Mouse (Mus musculus): ENCODE data around the gene Mgat3. TPM values are rescaled to one million over a fixed set of nuclear protein-coding genes. Genes with fewer than 3 reads are reported as not detected.
A peak's percentile ranks its signal among the peaks of the same experiment; 100 is the strongest.

Mgat3 gene
- polyA plus RNA-seq, 1 experiment from 2014 or later = 12.1 TPM

- no peak within 1 kb of the TSS for H3K27ac ChIP-seq
These were observed 62.0 kb downstream of the Mgat3 start, which contains the start of gene AC140267.1 for GRCm38 (mm10) chr15:80235535-80235934. Gene AC140267.1 (plus strand): TSS chr15:80235835.

GRCm38 (mm10) chr15:80248135-80248534 is 74.6 kb downstream of the Mgat3 start:
- 94% methylated on average over 12 of the region's 12 CpGs for WGBS
- no peak for ATAC-seq
- H3K27ac ChIP-seq = no peak overlapping the region

More at GRCm38 (mm10) chr15:80235535-80235934, 62.0 kb downstream of the Mgat3 start, which contains the start of gene AC140267.1:
- Histone ChIP-seq H3K4me2 (replicated peaks) (peak within 1 kb of the TSS; percentile 69), H3K36me3 (peaks cover 28% of the 10 kb centered on the region), H3K4me3 (replicated peaks) (peak within 1 kb of the TSS; percentile 92), H3K9me3 (no peaks in the 10 kb centered on the region), H3K9ac (peak within 1 kb of the TSS; percentile 87), H3K27me3 (replicated peaks) (no peaks in the 10 kb centered on the region), H3K4me1 (replicated peaks) (0 out of 2 replicates have a peak, but pooled peaks cover 13% of the 10 kb centered on the region)
- ATAC-seq = no peak
- 94% methylated on average over 9 of the region's 9 CpGs for WGBS

GRCm38 (mm10) chr15:80248596-80248995 is 75.1 kb downstream of the Mgat3 start:
- H3K36me3 ChIP-seq = peaks cover 45% of the 10 kb centered on the region
- WGBS = 89% methylated on average over 1 of the region's 1 CpGs

More at GRCm38 (mm10) chr15:80248135-80248534, 74.6 kb downstream of the Mgat3 start:
- Histone ChIP-seq H3K9me3 (no peaks in the 10 kb centered on the region), H3K27me3 (replicated peaks) (no peaks in the 10 kb centered on the region), H3K4me3 (replicated peaks) (no peak overlapping the region), H3K4me2 (replicated peaks) (no peak overlapping the region), H3K4me1 (replicated peaks) (no peaks in the 10 kb centered on the region), H3K9ac (no peak overlapping the region), H3K36me3 (peaks cover 47% of the 10 kb centered on the region)

GRCm38 (mm10) chr15:80249672-80250071 is 76.2 kb downstream of the Mgat3 start:
- H3K4me2 ChIP-seq (replicated peaks) = no peak overlapping the region
- no peaks in the 10 kb centered on the region for H3K9me3 ChIP-seq
- 91% methylated on average over 10 of the region's 10 CpGs for WGBS
- H3K9ac ChIP-seq = no peak overlapping the region
- H3K4me1 ChIP-seq (replicated peaks) = peaks cover 10% of the 10 kb centered on the region; the same call in 1 of the 2 replicates
- peaks cover 45% of the 10 kb centered on the region for H3K36me3 ChIP-seq
- H3K27ac ChIP-seq = no peak overlapping the region
- no peak overlapping the region for H3K4me3 ChIP-seq (replicated peaks)
- H3K27me3 ChIP-seq (replicated peaks) = no peaks in the 10 kb centered on the region
- no peak for ATAC-seq

More at GRCm38 (mm10) chr15:80248596-80248995, 75.1 kb downstream of the Mgat3 start:
- H3K4me3 ChIP-seq (replicated peaks) = no peak overlapping the region
- no peak for ATAC-seq
- H3K27me3 ChIP-seq (replicated peaks) = no peaks in the 10 kb centered on the region
- no peaks in the 10 kb centered on the region for H3K9me3 ChIP-seq
- peaks cover 3% of the 10 kb centered on the region; the same call in 1 of the 2 replicates for H3K4me1 ChIP-seq (replicated peaks)
- no peak overlapping the region for H3K27ac ChIP-seq
- no peak overlapping the region for H3K9ac ChIP-seq
- H3K4me2 ChIP-seq (replicated peaks) = no peak overlapping the region

GRCm38 (mm10) chr15:80250586-80250985 is 77.1 kb downstream of the Mgat3 start:
- no peaks in the 10 kb centered on the region for H3K27me3 ChIP-seq (replicated peaks)
- no peak overlapping the region for H3K4me2 ChIP-seq (replicated peaks)
- no peak overlapping the region for H3K9ac ChIP-seq
- peak overlapping the region; percentile 52; the same call in 1 of the 2 replicates for H3K27ac ChIP-seq
- WGBS = 77% methylated on average over 6 of the region's 6 CpGs
- no peaks in the 10 kb centered on the region for H3K9me3 ChIP-seq
- peaks cover 11% of the 10 kb centered on the region; the same call in 1 of the 2 replicates for H3K4me1 ChIP-seq (replicated peaks)
- ATAC-seq = no peak
- peaks cover 41% of the 10 kb centered on the region for H3K36me3 ChIP-seq
- no peak overlapping the region for H3K4me3 ChIP-seq (replicated peaks)

GRCm38 (mm10) chr15:80253530-80253929 is 80.0 kb downstream of the Mgat3 start:
- peaks cover 34% of the 10 kb centered on the region for H3K36me3 ChIP-seq

GRCm38 (mm10) chr15:80254207-80254606 is 80.7 kb downstream of the Mgat3 start:
- H3K27ac ChIP-seq = peak overlapping the region; percentile 99
- no peaks in the 10 kb centered on the region for H3K27me3 ChIP-seq (replicated peaks)
- H3K9ac ChIP-seq = peak overlapping the region; percentile 65
- H3K36me3 ChIP-seq = peaks cover 34% of the 10 kb centered on the region
- H3K4me1 ChIP-seq (replicated peaks) = peaks cover 37% of the 10 kb centered on the region
- peak overlapping the region; percentile 73 for H3K4me3 ChIP-seq (replicated peaks)
- no peak for ATAC-seq
- peak overlapping the region; percentile 81 for H3K4me2 ChIP-seq (replicated peaks)
- WGBS = 31% methylated on average over 6 of the region's 6 CpGs
- H3K9me3 ChIP-seq = no peaks in the 10 kb centered on the region

More at GRCm38 (mm10) chr15:80253530-80253929, 80.0 kb downstream of the Mgat3 start:
- Histone ChIP-seq H3K27me3 (replicated peaks) (no peaks in the 10 kb centered on the region), H3K4me1 (replicated peaks) (peaks cover 33% of the 10 kb centered on the region), H3K4me2 (replicated peaks) (peak overlapping the region; percentile 81), H3K9ac (peak overlapping the region; percentile 8; the same call in 1 of the 2 replicates), H3K9me3 (no peaks in the 10 kb centered on the region), H3K27ac (peak overlapping the region; percentile 99), H3K4me3 (replicated peaks) (no peak overlapping the region)
- 27% methylated on average over 2 of the region's 2 CpGs for WGBS
- no peak for ATAC-seq

GRCm38 (mm10) chr15:80254847-80255645 is 81.5 kb downstream of the Mgat3 start, which contains the start of gene Atf4:
Gene Atf4 (plus strand): TSS chr15:80255184.
- peak within 1 kb of the TSS; percentile 96 for H3K9ac ChIP-seq
- peak within 1 kb of the TSS; percentile 99 for H3K27ac ChIP-seq
- H3K27me3 ChIP-seq (replicated peaks) = no peaks in the 10 kb centered on the region
- peak within 1 kb of the TSS; percentile 81 for H3K4me2 ChIP-seq (replicated peaks)
- peak within 1 kb of the TSS; percentile 73 for H3K4me3 ChIP-seq (replicated peaks)
- no peaks in the 10 kb centered on the region for H3K9me3 ChIP-seq
- peaks cover 41% of the 10 kb centered on the region for H3K4me1 ChIP-seq (replicated peaks)
- peak; percentile 94 for ATAC-seq
- under 1% methylated on average over 62 of the region's 62 CpGs for WGBS
- H3K36me3 ChIP-seq = peaks cover 30% of the 10 kb centered on the region

GRCm38 (mm10) chr15:80255646-80256121 is 82.2 kb downstream of the Mgat3 start:
- H3K36me3 ChIP-seq = peaks cover 28% of the 10 kb centered on the region
- peak overlapping the region; percentile 99 for H3K27ac ChIP-seq
- peak overlapping the region; percentile 73 for H3K4me3 ChIP-seq (replicated peaks)
- peak; percentile 50 for ATAC-seq
- WGBS = under 1% methylated on average over 51 of the region's 51 CpGs
- no peaks in the 10 kb centered on the region for H3K27me3 ChIP-seq (replicated peaks)
- peak overlapping the region; percentile 81 for H3K4me2 ChIP-seq (replicated peaks)
- H3K4me1 ChIP-seq (replicated peaks) = peaks cover 41% of the 10 kb centered on the region
- H3K9me3 ChIP-seq = no peaks in the 10 kb centered on the region
- H3K9ac ChIP-seq = peak overlapping the region; percentile 96

- peak overlapping the region; percentile 73 for H3K4me3 ChIP-seq (replicated peaks)
- H3K9ac ChIP-seq = peak overlapping the region; percentile 96
- no peak for ATAC-seq
- peak overlapping the region; percentile 99 for H3K27ac ChIP-seq
- H3K27me3 ChIP-seq (replicated peaks) = no peaks in the 10 kb centered on the region
- H3K4me1 ChIP-seq (replicated peaks) = peaks cover 41% of the 10 kb centered on the region
- no peaks in the 10 kb centered on the region for H3K9me3 ChIP-seq
- H3K36me3 ChIP-seq = peaks cover 23% of the 10 kb centered on the region
- 5% methylated on average over 16 of the region's 16 CpGs for WGBS
- H3K4me2 ChIP-seq (replicated peaks) = peak overlapping the region; percentile 81
These were observed 82.7 kb downstream of the Mgat3 start for GRCm38 (mm10) chr15:80256242-80256641.

- Histone ChIP-seq H3K4me3 (replicated peaks) (peak overlapping the region; percentile 73), H3K4me2 (replicated peaks) (peak overlapping the region; percentile 81), H3K4me1 (replicated peaks) (peaks cover 41% of the 10 kb centered on the region), H3K9me3 (no peaks in the 10 kb centered on the region), H3K27ac (peak overlapping the region; percentile 99), H3K36me3 (peaks cover 21% of the 10 kb centered on the region), H3K27me3 (replicated peaks) (no peaks in the 10 kb centered on the region), H3K9ac (peak overlapping the region; percentile 96)
- 51% methylated on average over 12 of the region's 12 CpGs for WGBS
- ATAC-seq = no peak
These were observed 83.4 kb downstream of the Mgat3 start for GRCm38 (mm10) chr15:80256656-80257601.

Data from intestine, embryonic 15.5 days (tissue).